Mouse (Mus musculus) heart, embryonic 12.5 days (tissue): ENCODE measurements around the gene Hibadh. TPM values are rescaled to one million over a fixed set of nuclear protein-coding genes. Genes with fewer than 3 reads are reported as not detected.

Experiments used
- ATAC-seq: fragments of 200-750 bp; cut with Nextera tagmentation; 2 replicates; pipeline ENCODE4 v1.8.0; 2017; ENCODE audit warnings: moderate TSS enrichment, moderate library complexity; ENCODE audit not compliant: insufficient number of reproducible peaks, low FRiP score
- H3K27ac ChIP-seq: fragments of 300-500 bp; sonication (generic); 2 replicates; pipeline ENCODE4 v1.5.1; 2016; ENCODE audit warnings: mild to moderate bottlenecking, moderate library complexity; ENCODE audit not compliant: poor library complexity, severe bottlenecking
- H3K27me3 ChIP-seq: fragments of 300-500 bp; sonication (generic); replicated peaks from 2 replicates; pipeline ENCODE4 v1.6.1; 2016; ENCODE audit warnings: mild to moderate bottlenecking, moderate library complexity
- H3K36me3 ChIP-seq: fragments of 300-500 bp; sonication (generic); 2 replicates; pipeline ENCODE4 v1.6.1; 2016; ENCODE audit warnings: mild to moderate bottlenecking, moderate library complexity
- H3K4me1 ChIP-seq: fragments of 300-500 bp; sonication (generic); replicated peaks from 2 replicates; pipeline ENCODE4 v1.6.1; 2016; ENCODE audit warnings: mild to moderate bottlenecking
- H3K4me2 ChIP-seq: fragments of 300-500 bp; sonication (generic); 2 replicates; pipeline ENCODE4 v1.6.1; 2016; ENCODE audit warnings: mild to moderate bottlenecking, moderate library complexity
- H3K4me3 ChIP-seq: fragments of 300-500 bp; sonication (generic); 2 replicates; pipeline ENCODE4 v1.5.1; 2016; ENCODE audit warnings: mild to moderate bottlenecking
- H3K9ac ChIP-seq: fragments of 300-500 bp; sonication (generic); 2 replicates; pipeline ENCODE4 v1.6.1; 2016; ENCODE audit warnings: mild to moderate bottlenecking, moderate library complexity
- H3K9me3 ChIP-seq: fragments of 300-500 bp; sonication (generic); replicated peaks from 2 replicates; pipeline ENCODE4 v1.6.1; 2016; ENCODE audit warnings: mild to moderate bottlenecking, moderate library complexity
- WGBS: fragments of 180-500 bp; shearing (Covaris S2); methylation state at CpG from one replicate; pipeline ENCODE4 v1.1.7; 2016; 5-methylcytosine and 5-hydroxymethylcytosine counted together
- polyA plus RNA-seq: library from polyadenylated mRNA; unstranded; fragments of >200 nt; fragmentation: Nextera tagmentation; extraction: Ambion mirVana; gene quantifications from 2 replicates; pipeline ENCODE4 v1.2.1, GENCODE M21; 2016

Hibadh gene
- polyA plus RNA-seq, 1 experiment from 2014 or later = 126 TPM

GRCm38 (mm10) chr6:52530861-52531260, 109.3 kb downstream of the Hibadh start:
- H3K4me1 ChIP-seq = peaks cover 6% of the 10 kb centered on the region; the same call in 1 of the 2 replicates
- no peak overlapping the region for H3K4me3 ChIP-seq
- H3K9ac ChIP-seq = no peak overlapping the region
- H3K9me3 ChIP-seq = no peaks in the 10 kb centered on the region
- ATAC-seq = no peak
- H3K4me2 ChIP-seq = no peak overlapping the region
- H3K27me3 ChIP-seq = peaks cover 6% of the 10 kb centered on the region; the same call in 1 of the 2 replicates
- WGBS = 72% methylated on average over 10 of the region's 10 CpGs
- no peaks in the 10 kb centered on the region for H3K36me3 ChIP-seq
- no peak overlapping the region for H3K27ac ChIP-seq

- WGBS = 46% methylated on average over 2 of the region's 2 CpGs
- no peak overlapping the region for H3K9ac ChIP-seq
- H3K4me1 ChIP-seq = no peaks in the 10 kb centered on the region
- no peak overlapping the region for H3K27ac ChIP-seq
- H3K4me3 ChIP-seq = no peak overlapping the region
- H3K27me3 ChIP-seq = peaks cover 5% of the 10 kb centered on the region; the same call in 1 of the 2 replicates
- no peak overlapping the region for H3K4me2 ChIP-seq
- H3K36me3 ChIP-seq = no peaks in the 10 kb centered on the region
- ATAC-seq = no peak
- H3K9me3 ChIP-seq = no peaks in the 10 kb centered on the region
These were observed 116.0 kb downstream of the Hibadh start for GRCm38 (mm10) chr6:52524226-52524625.

GRCm38 (mm10) chr6:52518704-52519103, 121.5 kb downstream of the Hibadh start:
- H3K4me2 ChIP-seq = no peak overlapping the region
- no peaks in the 10 kb centered on the region for H3K4me1 ChIP-seq
- H3K36me3 ChIP-seq = no peaks in the 10 kb centered on the region
- ATAC-seq = no peak
- H3K27me3 ChIP-seq = peaks cover 2% of the 10 kb centered on the region; the same call in 1 of the 2 replicates
- 79% methylated on average over 10 of the region's 10 CpGs for WGBS
- H3K9me3 ChIP-seq = no peaks in the 10 kb centered on the region
- H3K27ac ChIP-seq = no peak overlapping the region
- no peak overlapping the region for H3K9ac ChIP-seq
- no peak overlapping the region for H3K4me3 ChIP-seq

- H3K27me3 ChIP-seq = no peaks in the 10 kb centered on the region; the same call in 1 of the 2 replicates
- H3K9me3 ChIP-seq = no peaks in the 10 kb centered on the region
- no peak for ATAC-seq
- H3K9ac ChIP-seq = no peak overlapping the region
- no peak overlapping the region for H3K4me2 ChIP-seq
- H3K36me3 ChIP-seq = no peaks in the 10 kb centered on the region
- 87% methylated on average over 5 of the region's 5 CpGs for WGBS
- no peak overlapping the region for H3K27ac ChIP-seq
- no peak overlapping the region for H3K4me3 ChIP-seq
- H3K4me1 ChIP-seq = no peaks in the 10 kb centered on the region
These were observed 122.9 kb downstream of the Hibadh start for GRCm38 (mm10) chr6:52517272-52517671.

GRCm38 (mm10) chr6:52513876-52514405, 126.2 kb downstream of the Hibadh start:
- no peaks in the 10 kb centered on the region for H3K36me3 ChIP-seq
- no peaks in the 10 kb centered on the region for H3K4me1 ChIP-seq
- H3K9me3 ChIP-seq = no peaks in the 10 kb centered on the region
- ATAC-seq = no peak
- H3K27me3 ChIP-seq = no peaks in the 10 kb centered on the region
- 27% methylated on average over 4 of the region's 4 CpGs for WGBS
- H3K4me2 ChIP-seq = no peak overlapping the region
- H3K9ac ChIP-seq = no peak overlapping the region
- no peak overlapping the region for H3K4me3 ChIP-seq
- no peak overlapping the region for H3K27ac ChIP-seq

- WGBS = 84% methylated on average over 3 of the region's 3 CpGs
- Histone ChIP-seq H3K4me3 (no peak overlapping the region), H3K27ac (no peak overlapping the region), H3K9me3 (no peaks in the 10 kb centered on the region), H3K36me3 (no peaks in the 10 kb centered on the region), H3K9ac (no peak overlapping the region), H3K4me2 (no peak overlapping the region), H3K27me3 (no peaks in the 10 kb centered on the region), H3K4me1 (no peaks in the 10 kb centered on the region)
- ATAC-seq = no peak
These were observed 131.4 kb downstream of the Hibadh start for GRCm38 (mm10) chr6:52508789-52509188.

GRCm38 (mm10) chr6:52507946-52508345, 132.2 kb downstream of the Hibadh start:
- H3K4me3 ChIP-seq = no peak overlapping the region
- no peaks in the 10 kb centered on the region for H3K9me3 ChIP-seq
- WGBS = 76% methylated on average over 7 of the region's 7 CpGs
- no peak overlapping the region for H3K4me2 ChIP-seq
- H3K27me3 ChIP-seq = no peaks in the 10 kb centered on the region
- no peaks in the 10 kb centered on the region for H3K36me3 ChIP-seq
- H3K27ac ChIP-seq = no peak overlapping the region
- H3K4me1 ChIP-seq = no peaks in the 10 kb centered on the region
- no peak overlapping the region for H3K9ac ChIP-seq
- ATAC-seq = no peak

GRCm38 (mm10) chr6:52507171-52507570, 133.0 kb downstream of the Hibadh start:
- H3K27ac ChIP-seq = no peak overlapping the region
- no peaks in the 10 kb centered on the region for H3K9me3 ChIP-seq
- no peak overlapping the region for H3K9ac ChIP-seq

GRCm38 (mm10) chr6:52505777-52506755, 134.1 kb downstream of the Hibadh start:
- H3K27ac ChIP-seq = no peak overlapping the region

More at GRCm38 (mm10) chr6:52507171-52507570, 133.0 kb downstream of the Hibadh start:
- WGBS = 73% methylated on average over 5 of the region's 5 CpGs
- Histone ChIP-seq H3K4me3 (no peak overlapping the region), H3K4me2 (no peak overlapping the region), H3K36me3 (no peaks in the 10 kb centered on the region), H3K27me3 (no peaks in the 10 kb centered on the region), H3K4me1 (no peaks in the 10 kb centered on the region)
- no peak for ATAC-seq

GRCm38 (mm10) chr6:52504676-52505460, 135.3 kb downstream of the Hibadh start:
- no peak for ATAC-seq
- Histone ChIP-seq H3K27ac (no peak overlapping the region), H3K9me3 (no peaks in the 10 kb centered on the region), H3K27me3 (no peaks in the 10 kb centered on the region), H3K4me2 (no peak overlapping the region), H3K36me3 (no peaks in the 10 kb centered on the region), H3K4me3 (no peak overlapping the region), H3K9ac (no peak overlapping the region), H3K4me1 (no peaks in the 10 kb centered on the region)
- 78% methylated on average over 8 of the region's 8 CpGs for WGBS

More at GRCm38 (mm10) chr6:52505777-52506755, 134.1 kb downstream of the Hibadh start:
- 76% methylated on average over 9 of the region's 9 CpGs for WGBS
- Histone ChIP-seq H3K4me2 (no peak overlapping the region), H3K9ac (no peak overlapping the region), H3K36me3 (no peaks in the 10 kb centered on the region), H3K4me3 (no peak overlapping the region), H3K4me1 (no peaks in the 10 kb centered on the region), H3K9me3 (no peaks in the 10 kb centered on the region), H3K27me3 (no peaks in the 10 kb centered on the region)
- ATAC-seq = no peak

- no peak overlapping the region for H3K27ac ChIP-seq
- ATAC-seq = no peak
- H3K27me3 ChIP-seq = no peaks in the 10 kb centered on the region
- WGBS = 73% methylated on average over 2 of the region's 2 CpGs
- no peaks in the 10 kb centered on the region for H3K4me1 ChIP-seq
- no peak overlapping the region for H3K4me3 ChIP-seq
- no peaks in the 10 kb centered on the region for H3K36me3 ChIP-seq
- no peak overlapping the region for H3K9ac ChIP-seq
- no peak overlapping the region for H3K4me2 ChIP-seq
- H3K9me3 ChIP-seq = no peaks in the 10 kb centered on the region
These were observed 137.2 kb downstream of the Hibadh start for GRCm38 (mm10) chr6:52502986-52503385.
